Mouse (Mus musculus) kidney, postnatal 14 days (tissue): ENCODE data around the gene Ptprt.
A peak's percentile ranks its signal among the peaks of the same experiment; 100 is the strongest.

ENCODE experiments used
- DNase-seq: peaks from one replicate; pipeline ENCODE4 v3.0.0; 2022; ENCODE audit warnings: mixed read lengths

Ptprt gene

GRCm38 (mm10) chr2:161907214-161907613, 753.7 kb downstream of the Ptprt start:
- DNase-seq, result no peak

GRCm38 (mm10) chr2:161902196-161902595, 758.8 kb downstream of the Ptprt start:
- no peak for DNase-seq

- DNase-seq, result no peak
Measured at GRCm38 (mm10) chr2:161884446-161884845, 776.5 kb downstream of the Ptprt start.

- no peak for DNase-seq
Measured at GRCm38 (mm10) chr2:161882580-161882979, 778.4 kb downstream of the Ptprt start.

- no peak for DNase-seq
Measured at GRCm38 (mm10) chr2:161880941-161881340, 780.0 kb downstream of the Ptprt start.

GRCm38 (mm10) chr2:161865231-161865630, 795.7 kb downstream of the Ptprt start:
- DNase-seq, result no peak

GRCm38 (mm10) chr2:161858813-161859212, 802.1 kb downstream of the Ptprt start:
- DNase-seq, result no peak

GRCm38 (mm10) chr2:161858361-161858760, 802.6 kb downstream of the Ptprt start:
- DNase-seq, result no peak

- no peak for DNase-seq
Measured at GRCm38 (mm10) chr2:161835001-161835400, 825.9 kb downstream of the Ptprt start.

- no peak for DNase-seq
Measured at GRCm38 (mm10) chr2:161833846-161834245, 827.1 kb downstream of the Ptprt start.

GRCm38 (mm10) chr2:161813326-161813725, 847.6 kb downstream of the Ptprt start:
- DNase-seq, result no peak

GRCm38 (mm10) chr2:161808086-161808801, 852.7 kb downstream of the Ptprt start:
- DNase-seq, result peak; percentile 7

GRCm38 (mm10) chr2:161806287-161807007, 854.5 kb downstream of the Ptprt start:
- no peak for DNase-seq

- DNase-seq, result no peak
Measured at GRCm38 (mm10) chr2:161799946-161800345, 861.0 kb downstream of the Ptprt start.

- DNase-seq, result no peak
Measured at GRCm38 (mm10) chr2:161767528-161767927, 893.4 kb downstream of the Ptprt start.

GRCm38 (mm10) chr2:161713024-161713423, 947.9 kb downstream of the Ptprt start:
- no peak for DNase-seq

GRCm38 (mm10) chr2:161709316-161709715, 951.6 kb downstream of the Ptprt start:
- DNase-seq, result no peak

GRCm38 (mm10) chr2:161706386-161706915, 954.5 kb downstream of the Ptprt start:
- DNase-seq, result no peak

GRCm38 (mm10) chr2:161704811-161705210, 956.1 kb downstream of the Ptprt start:
- DNase-seq, result no peak

GRCm38 (mm10) chr2:161704410-161704809, 956.5 kb downstream of the Ptprt start:
- peak; percentile 11 for DNase-seq

GRCm38 (mm10) chr2:161695819-161696218, 965.1 kb downstream of the Ptprt start:
- DNase-seq, result no peak

GRCm38 (mm10) chr2:161668302-161668986, 992.5 kb downstream of the Ptprt start:
- DNase-seq, result no peak

GRCm38 (mm10) chr2:161661912-161662311, 999.0 kb downstream of the Ptprt start:
- DNase-seq, result no peak
